Mouse (Mus musculus) cerebellum, postnatal 14 days (tissue): Measurements from ENCODE around the gene Dnajb3.
"Not testable (repeated sequence)": the region's sequence is repeated elsewhere in the genome, so short reads cannot be mapped to it uniquely, and the experiment has no call there.

ENCODE experiments used
- DNase-seq, 2 experiments: peaks; one replicate each; pipeline ENCODE4 v3.0.0; 2021; ENCODE audit warnings: mixed read lengths in 2 of 2

Dnajb3 gene

GRCm38 (mm10) chr1:88214462-88214952 is 8.9 kb upstream of the Dnajb3 start:
- DNase-seq, result no peak

GRCm38 (mm10) chr1:88213766-88214461 is 8.3 kb upstream of the Dnajb3 start:
- DNase-seq, result no peak

- no peak for DNase-seq
These were observed 7.5 kb upstream of the Dnajb3 start for GRCm38 (mm10) chr1:88213061-88213460.

- no peak for DNase-seq
These were observed 6.9 kb upstream of the Dnajb3 start for GRCm38 (mm10) chr1:88212341-88213045.

- DNase-seq, result no peak
These were observed 6.2 kb upstream of the Dnajb3 start, which contains the start of gene Ugt1a1 for GRCm38 (mm10) chr1:88211812-88212211. TSS of gene Ugt1a1 (plus strand) at chr1:88211959.

GRCm38 (mm10) chr1:88206843-88207479 is 1.4 kb upstream of the Dnajb3 start:
- DNase-seq, result no peak

- DNase-seq, result no peak
These were observed 5.1 kb downstream of the Dnajb3 start, which contains the start of gene Ugt1a2 for GRCm38 (mm10) chr1:88200456-88200855. TSS of gene Ugt1a2 (plus strand) at chr1:88200601.

GRCm38 (mm10) chr1:88199996-88200395 is 5.6 kb downstream of the Dnajb3 start:
- peak; percentile 48 to 62 for DNase-seq

- no peak for DNase-seq
These were observed 8.1 kb downstream of the Dnajb3 start for GRCm38 (mm10) chr1:88197443-88197842.

- DNase-seq, result no peak
These were observed 9.9 kb downstream of the Dnajb3 start for GRCm38 (mm10) chr1:88195687-88196086.

- DNase-seq, result no peak
These were observed 13.4 kb downstream of the Dnajb3 start for GRCm38 (mm10) chr1:88192136-88192535.

GRCm38 (mm10) chr1:88186325-88186935 is 19.2 kb downstream of the Dnajb3 start:
- DNase-seq, result no peak

- DNase-seq, result no peak
These were observed 25.9 kb downstream of the Dnajb3 start for GRCm38 (mm10) chr1:88179657-88180056.

- not testable (repeated sequence) for DNase-seq
These were observed 33.4 kb downstream of the Dnajb3 start for GRCm38 (mm10) chr1:88172190-88172589.

GRCm38 (mm10) chr1:88165711-88166110 is 39.9 kb downstream of the Dnajb3 start, which contains the start of gene Ugt1a5:
TSS of gene Ugt1a5 (plus strand) at chr1:88166012.
- DNase-seq, result no peak

- DNase-seq, result peak in 1 of 2 experiments; percentile 18
These were observed 47.2 kb downstream of the Dnajb3 start for GRCm38 (mm10) chr1:88158430-88158829.
